Mouse (Mus musculus) ES-E14 (cell line): Measurements from ENCODE around the gene Rnf220. TPM values are rescaled to one million over a fixed set of nuclear protein-coding genes. Genes with fewer than 3 reads are reported as not detected.
A peak's percentile ranks its signal among the peaks of the same experiment; 100 is the strongest.

ENCODE experiments used
- DNase-seq: peaks from one replicate; pipeline ENCODE4 v3.0.0-alpha.2; 2013; ENCODE audit warnings: low read depth, low spot score
- H3K27ac ChIP-seq: 2 replicates; pipeline ENCODE4 v1.5.1; 2012; ENCODE audit warnings: low read depth, mild to moderate bottlenecking, low read length, moderate library complexity, mixed read lengths; ENCODE audit not compliant: poor library complexity, insufficient read depth, severe bottlenecking
- H3K36me3 ChIP-seq: 2 replicates; pipeline ENCODE4 v1.6.1; 2012; ENCODE audit warnings: mild to moderate bottlenecking, low read length, moderate library complexity, mixed read lengths; ENCODE audit not compliant: control insufficient read depth, poor library complexity, insufficient read depth, severe bottlenecking
- H3K4me1 ChIP-seq, 2 experiments: fragments of 150-350 bp in 1 of 2; sonication (generic) in 1 of 2; 2 replicates each; pipeline ENCODE4 v1.6.1; 2012; ENCODE audit warnings: low read length in 2 of 2, mild to moderate bottlenecking in 1 of 2, mixed read lengths in 1 of 2; ENCODE audit not compliant: control insufficient read depth in 2 of 2, insufficient read depth in 2 of 2, poor library complexity in 1 of 2
- H3K4me3 ChIP-seq, 2 experiments: fragments of 150-350 bp in 1 of 2; sonication (generic) in 1 of 2; 2 replicates each; pipeline ENCODE4 v1.5.1; 2012; ENCODE audit warnings: low read length in 2 of 2, low read depth in 1 of 2, mild to moderate bottlenecking in 1 of 2, mixed read lengths in 1 of 2; ENCODE audit not compliant: insufficient read depth in 1 of 2, poor library complexity in 1 of 2, severe bottlenecking in 1 of 2
- H3K9ac ChIP-seq: 2 replicates; pipeline ENCODE4 v1.6.1; 2012; ENCODE audit warnings: low read depth, mild to moderate bottlenecking, low read length, mixed read lengths; ENCODE audit not compliant: poor library complexity, insufficient read depth, severe bottlenecking
- H3K9me3 ChIP-seq: fragments of 150-350 bp; sonication (generic); 2 replicates; pipeline ENCODE4 v1.6.1; 2012; ENCODE audit warnings: low read depth, mild to moderate bottlenecking, low read length; ENCODE audit not compliant: control insufficient read depth, insufficient read depth
- CHD2 ChIP-seq: IDR thresholded peaks from 2 replicates; pipeline ENCODE4 v1.6.1; 2014; ENCODE audit warnings: mild to moderate bottlenecking, low read depth, low read length, inconsistent platforms
- HCFC1 ChIP-seq: IDR thresholded peaks from 2 replicates; pipeline ENCODE4 v1.6.1; 2012; ENCODE audit warnings: low read length, inconsistent platforms, borderline replicate concordance; ENCODE audit not compliant: insufficient read depth
- MAFK ChIP-seq: IDR thresholded peaks from 2 replicates; pipeline ENCODE4 v1.6.1; 2014; ENCODE audit warnings: mild to moderate bottlenecking, low read depth, low read length, inconsistent platforms; ENCODE audit not compliant: insufficient read depth
- ZC3H11A ChIP-seq: IDR thresholded peaks from 2 replicates; pipeline ENCODE4 v1.6.1; 2012; ENCODE audit warnings: low read depth, mild to moderate bottlenecking, inconsistent platforms, low read length, borderline replicate concordance
- ZNF384 ChIP-seq: IDR thresholded peaks from 2 replicates; pipeline ENCODE4 v1.6.1; 2012; ENCODE audit warnings: low read depth, low read length, inconsistent platforms
- in situ Hi-C, 2 experiments: fragments of 600-800 bp; cut with MboI; formaldehyde crosslinking; loops; one replicate each; pipeline ENCODE4 v1.15.1; 2025; ENCODE audit warnings: low sequenced_read_pairs in 2 of 2, inconsistent platforms in 1 of 2; ENCODE audit not compliant: unreplicated experiment in 2 of 2
- total RNA-seq: library from RNA; depleted of rRNA; stranded (reverse); fragments of 300-350 nt; gene quantifications from 2 replicates; pipeline ENCODE4 v1.2.3, GENCODE M21; 2012

The Rnf220 gene
- total RNA-seq, 1 experiment = 130 TPM

DNA sequence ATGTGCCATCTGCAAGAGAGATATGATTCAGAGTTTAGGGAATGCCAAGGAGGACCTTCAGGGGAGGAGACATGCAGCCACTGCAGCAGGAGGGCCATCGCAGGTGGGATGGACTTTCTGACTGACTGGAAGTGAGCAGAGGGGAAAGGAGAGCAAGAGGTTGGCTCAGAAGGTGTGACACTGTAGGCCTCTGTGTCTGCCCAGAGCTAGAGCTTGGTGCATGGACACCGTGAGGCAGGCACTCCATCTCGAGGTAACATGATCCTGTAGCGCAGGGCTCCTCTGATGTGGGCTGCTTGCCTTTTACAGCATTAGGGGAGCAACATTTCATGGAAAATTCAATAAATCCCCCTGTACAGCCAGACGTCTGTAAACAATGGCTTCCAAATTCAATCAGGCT is 126.5 kb downstream of the Rnf220 start:
- Histone ChIP-seq H3K4me1 (peaks cover 20 to 62% of the 10 kb centered on the region in 2 experiments), H3K36me3 (no peaks in the 10 kb centered on the region), H3K27ac (no peak overlapping the region), H3K4me3 (no peak overlapping the region), H3K9me3 (no peaks in the 10 kb centered on the region), H3K9ac (no peak overlapping the region)
- no peak for DNase-seq
- in situ Hi-C loops = no loop called here
- TF ChIP-seq ZC3H11A (no peak), MAFK (no peak), CHD2 (no peak), ZNF384 (no peak), HCFC1 (no peak)

DNA sequence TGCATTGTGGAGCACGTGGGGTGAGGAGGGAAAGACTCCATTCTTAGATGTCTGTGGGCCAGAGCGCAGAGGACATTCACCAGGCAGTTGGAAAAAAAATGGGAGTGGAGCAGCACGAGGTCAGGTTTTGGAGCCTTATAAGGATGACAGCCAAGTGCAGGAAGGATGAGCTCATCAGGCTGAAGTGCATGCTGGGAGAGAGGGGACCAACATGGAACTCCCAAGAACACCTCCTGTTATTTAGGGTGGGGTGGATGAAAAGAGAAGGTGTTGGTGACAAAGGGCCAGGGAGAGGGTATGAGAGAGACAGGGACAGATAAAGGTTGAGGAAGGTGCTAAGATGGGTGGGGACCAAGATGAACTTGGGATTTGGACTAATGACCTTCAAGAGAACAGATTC is 127.3 kb downstream of the Rnf220 start:
- in situ Hi-C loops = no loop called here
- DNase-seq = no peak
- TF ChIP-seq HCFC1 (no peak), ZC3H11A (no peak), MAFK (no peak), CHD2 (no peak), ZNF384 (no peak)
- no peaks in the 10 kb centered on the region for H3K36me3 ChIP-seq
- H3K9me3 ChIP-seq = no peaks in the 10 kb centered on the region
- H3K9ac ChIP-seq = no peak overlapping the region
- no peak overlapping the region for H3K27ac ChIP-seq
- H3K4me1 ChIP-seq = peaks cover 19 to 55% of the 10 kb centered on the region in 2 experiments
- H3K4me3 ChIP-seq = no peak overlapping the region

DNA sequence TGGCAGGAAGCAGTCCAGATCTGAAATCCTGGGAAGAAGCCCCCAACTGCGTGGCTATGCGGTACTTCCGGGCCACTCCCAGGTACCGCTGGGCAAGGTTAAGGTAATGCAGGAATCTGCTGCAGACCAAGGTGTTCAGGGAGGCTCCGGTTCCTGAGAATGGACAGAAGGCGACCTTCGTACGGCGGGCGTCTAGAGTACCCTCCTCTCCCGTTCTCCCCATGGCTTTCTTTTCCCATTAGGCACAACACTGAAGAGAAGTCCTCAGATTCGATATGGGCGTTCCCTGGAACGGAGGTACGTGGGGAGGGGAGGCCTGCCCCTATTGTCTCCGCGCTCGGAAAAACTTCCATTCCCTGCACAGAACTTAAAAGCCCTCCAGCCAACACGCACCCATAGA is 129.5 kb downstream of the Rnf220 start:
- in situ Hi-C loops = no loop called here
- peak overlapping the region; percentile 78 for H3K27ac ChIP-seq
- DNase-seq = no peak
- TF ChIP-seq HCFC1 (no peak), ZC3H11A (no peak), CHD2 (no peak), ZNF384 (no peak), MAFK (no peak)
- H3K9me3 ChIP-seq = no peaks in the 10 kb centered on the region
- H3K4me1 ChIP-seq = peaks cover 21 to 49% of the 10 kb centered on the region in 2 experiments
- H3K4me3 ChIP-seq = peak overlapping the region; percentile 47 to 54
- H3K36me3 ChIP-seq = no peaks in the 10 kb centered on the region
- H3K9ac ChIP-seq = peak overlapping the region; percentile 53; the same call in 1 of the 2 replicates

- H3K27ac ChIP-seq = peak overlapping the region; percentile 84; the same call in 1 of the 2 replicates
- H3K36me3 ChIP-seq = no peaks in the 10 kb centered on the region
- no peak overlapping the region for H3K9ac ChIP-seq
- peaks cover 25 to 48% of the 10 kb centered on the region in 2 experiments for H3K4me1 ChIP-seq
- H3K9me3 ChIP-seq = no peaks in the 10 kb centered on the region
- TF ChIP-seq CHD2 (no peak), MAFK (no peak), ZC3H11A (no peak), HCFC1 (no peak), ZNF384 (no peak)
- H3K4me3 ChIP-seq = 0 out of 4 replicates have a peak overlapping the region, but pooled peaks of 1 of the 2 experiments have one; percentile 20
- in situ Hi-C loops = no loop called here
- DNase-seq = no peak
Observed at GRCm38 (mm10) chr4:117362085-117362484, 134.8 kb downstream of the Rnf220 start.

- no peak for DNase-seq
- in situ Hi-C loops = no loop called here
- H3K9me3 ChIP-seq = no peaks in the 10 kb centered on the region
- no peaks in the 10 kb centered on the region for H3K36me3 ChIP-seq
- TF ChIP-seq CHD2 (no peak), MAFK (no peak), ZC3H11A (no peak), HCFC1 (no peak)
- H3K4me1 ChIP-seq = peaks cover 20 to 49% of the 10 kb centered on the region in 2 experiments
- H3K4me3 ChIP-seq = no peak overlapping the region
- no peak overlapping the region for H3K9ac ChIP-seq
- peak overlapping the region; percentile 84; the same call in 1 of the 2 replicates for H3K27ac ChIP-seq
Observed at GRCm38 (mm10) chr4:117361558-117361873, 135.3 kb downstream of the Rnf220 start.
